Mouse (Mus musculus): ENCODE results near the gene Hexim1.
A peak's percentile ranks its signal among the peaks of the same experiment; 100 is the strongest.

Hexim1 gene

DNA sequence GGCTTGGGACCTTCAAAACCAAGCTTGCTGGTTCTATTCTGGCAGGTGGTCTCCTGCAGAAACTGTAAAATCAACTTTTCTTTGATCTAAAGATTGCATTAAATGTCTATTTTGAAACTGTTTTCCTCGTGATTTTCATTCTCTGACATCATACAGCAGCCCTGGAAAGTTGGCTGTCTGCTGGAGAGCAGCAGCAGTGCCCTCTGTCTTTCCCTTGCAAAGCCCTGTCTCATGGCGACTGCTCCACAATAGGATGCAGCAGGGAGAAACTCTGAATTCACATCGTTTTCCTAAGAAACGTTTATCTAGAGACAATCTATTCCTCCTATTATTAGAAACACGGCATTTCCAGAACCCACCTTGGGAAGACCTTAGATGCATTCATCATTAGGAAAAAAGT is 3.6 kb downstream of the Hexim1 start:
- no peak for DNase-seq

DNA sequence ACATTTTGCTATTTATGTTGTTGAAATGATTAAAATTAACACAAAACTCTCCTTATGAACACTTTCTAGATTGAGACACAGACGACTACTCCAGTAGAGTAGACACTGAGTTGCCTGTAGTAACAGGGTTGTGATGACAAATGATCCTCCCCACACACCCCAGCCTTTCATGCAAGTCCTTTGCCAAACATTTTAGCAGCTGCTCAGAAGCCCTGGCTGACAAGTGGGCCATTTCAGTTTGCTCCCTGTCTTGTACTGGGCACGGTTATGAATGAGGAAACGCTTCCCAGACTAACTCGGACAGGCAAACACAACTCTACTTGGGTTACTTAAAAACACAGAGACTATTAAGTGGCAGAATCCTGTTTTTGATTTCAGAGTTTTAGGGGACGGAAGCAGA is 4.3 kb downstream of the Hexim1 start:
- DNase-seq, result no peak

DNA sequence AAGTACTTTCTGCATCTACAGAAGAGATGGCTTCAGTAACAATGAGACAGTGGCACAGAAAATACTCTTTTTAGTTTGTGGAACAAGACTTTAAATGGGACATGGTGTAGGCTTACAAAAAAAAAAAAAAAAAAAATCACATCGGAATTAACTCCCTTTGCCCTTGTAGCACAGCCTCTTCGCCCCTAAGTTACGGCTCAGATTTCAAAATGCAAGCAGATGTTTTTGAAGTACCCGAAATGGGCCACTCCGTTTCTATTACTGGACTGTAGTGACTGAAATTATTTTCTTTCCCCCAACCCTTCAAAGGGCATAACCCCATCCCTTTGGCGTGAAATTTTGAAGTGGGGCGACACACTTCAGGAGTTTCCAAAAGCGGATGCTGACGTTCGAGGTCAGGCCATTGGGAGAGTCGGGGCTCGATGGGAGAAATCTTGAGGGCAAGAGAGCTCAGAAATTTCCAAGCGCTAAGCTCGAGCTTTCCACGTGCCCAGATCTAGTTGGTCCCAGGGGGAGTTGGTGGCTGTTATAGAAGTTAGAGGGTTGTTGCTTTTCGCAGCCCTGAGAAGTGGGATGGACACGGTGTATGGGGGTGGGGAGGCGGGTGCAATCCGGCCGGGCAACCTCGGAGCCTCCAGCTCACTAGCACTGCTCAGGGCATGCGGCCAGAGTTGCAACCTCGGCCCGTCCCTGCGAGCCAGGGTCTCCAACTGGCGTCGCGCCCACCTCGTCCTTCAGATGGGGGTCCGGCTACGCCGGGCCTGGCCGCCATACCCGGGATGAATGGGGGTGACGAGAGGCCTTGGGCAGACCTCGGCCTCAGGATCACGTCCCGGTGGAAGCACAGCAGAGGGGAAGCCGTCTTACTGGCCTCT is 15.9 kb downstream of the Hexim1 start, which contains the start of gene Hexim2:
Gene Hexim2, plus strand, starts transcription at position 729 of the 875 bp plus-strand sequence.
- peak; percentile 53 to 67 for DNase-seq

DNA sequence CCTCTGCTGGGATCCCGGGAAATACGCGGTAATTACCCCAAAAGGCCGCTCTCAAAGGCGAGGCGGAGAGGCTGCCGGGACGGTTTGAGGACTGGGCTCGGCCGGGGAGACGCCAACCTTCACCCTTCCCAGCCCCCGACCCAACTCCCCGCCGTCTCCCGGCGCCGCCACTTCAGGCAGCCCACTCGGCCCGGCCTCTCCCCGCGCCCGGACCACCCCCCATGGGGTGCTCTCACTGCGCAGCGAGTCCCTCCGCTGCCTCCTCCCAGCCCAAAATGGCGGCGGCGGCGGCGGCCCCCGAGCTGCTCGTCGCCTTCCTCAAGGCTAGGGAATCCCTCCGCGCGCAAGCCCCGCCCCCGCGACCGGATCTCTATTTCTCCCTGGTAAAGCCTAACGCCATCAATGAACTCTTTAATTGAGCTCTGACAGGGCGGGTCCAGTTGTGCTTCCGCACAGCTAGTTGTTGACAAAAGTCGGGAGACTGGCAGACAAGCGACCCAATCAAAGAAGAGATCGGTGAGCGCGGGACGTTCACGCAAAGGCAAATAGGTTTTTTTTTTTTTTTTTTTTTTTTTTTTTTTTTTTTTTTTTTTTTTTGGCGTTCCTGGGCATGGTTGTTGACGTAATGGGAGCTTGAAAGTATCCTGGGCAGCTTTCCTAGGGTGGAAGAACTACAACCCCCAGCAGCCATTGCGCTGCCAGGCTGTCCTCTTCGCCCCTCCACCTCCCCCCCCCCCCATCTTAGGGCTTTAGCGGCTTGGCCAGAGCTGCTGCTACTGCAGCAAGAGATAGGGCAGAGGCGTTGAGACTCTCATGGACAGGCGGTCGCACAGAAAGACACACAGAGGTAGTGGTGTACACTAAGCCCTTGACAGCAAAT is 16.8 kb downstream of the Hexim1 start:
- peak; percentile 100 for DNase-seq

DNA sequence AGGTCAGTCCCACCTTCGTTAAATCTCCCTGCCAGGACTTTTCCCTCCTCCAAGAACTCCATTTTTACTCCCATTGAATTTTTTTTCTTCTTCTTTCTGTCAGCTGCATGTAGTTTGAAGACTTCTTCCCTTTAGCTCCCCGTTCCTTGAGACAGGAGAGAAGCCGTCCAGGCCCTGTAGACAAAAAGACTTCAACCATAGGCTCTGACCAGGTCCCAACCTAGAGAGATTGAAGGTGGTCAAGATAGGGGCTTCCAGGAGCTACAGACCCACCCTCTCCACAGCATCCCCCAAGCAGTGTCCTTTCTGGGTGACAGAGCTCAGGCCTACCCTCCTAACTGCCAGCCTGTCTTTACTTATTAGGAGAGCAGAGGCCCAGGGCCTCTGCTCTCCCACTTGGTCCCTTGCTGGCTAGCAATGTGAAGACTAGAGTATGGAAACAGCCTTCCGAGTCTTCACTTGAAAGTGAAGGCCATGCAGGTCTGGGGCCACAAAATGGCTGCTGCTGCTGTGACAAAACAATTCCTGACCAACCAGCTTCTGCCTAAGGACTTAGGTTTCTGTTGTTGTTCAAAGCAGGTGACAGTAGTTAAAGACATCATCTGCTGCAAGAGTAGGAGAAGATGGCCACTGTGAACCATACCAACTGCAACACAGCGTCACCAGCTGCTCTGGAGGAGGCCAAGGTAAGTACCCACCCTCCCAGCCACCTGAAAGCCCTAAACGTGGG is 17.6 kb downstream of the Hexim1 start:
- DNase-seq, result no peak

DNA sequence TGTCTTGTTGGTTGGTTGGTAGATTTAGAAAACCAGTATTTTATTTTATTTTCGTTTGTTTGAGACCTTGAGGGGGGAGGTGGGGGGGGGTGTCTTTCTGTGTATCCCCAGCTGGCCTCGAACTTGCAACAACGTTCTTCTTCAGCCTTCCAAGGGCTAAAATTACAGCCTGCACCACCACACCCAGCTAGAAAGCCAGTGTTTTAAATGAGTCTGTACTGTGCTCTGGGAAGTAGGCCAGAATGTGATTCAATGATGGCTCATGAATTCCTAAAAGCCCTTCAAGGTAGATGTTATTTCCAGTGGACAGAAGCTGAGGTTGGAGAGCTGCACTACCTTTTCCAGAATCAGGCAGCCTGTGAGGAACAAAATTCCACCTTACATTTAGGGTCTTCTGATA is 18.2 kb downstream of the Hexim1 start:
- DNase-seq, result no peak

DNA sequence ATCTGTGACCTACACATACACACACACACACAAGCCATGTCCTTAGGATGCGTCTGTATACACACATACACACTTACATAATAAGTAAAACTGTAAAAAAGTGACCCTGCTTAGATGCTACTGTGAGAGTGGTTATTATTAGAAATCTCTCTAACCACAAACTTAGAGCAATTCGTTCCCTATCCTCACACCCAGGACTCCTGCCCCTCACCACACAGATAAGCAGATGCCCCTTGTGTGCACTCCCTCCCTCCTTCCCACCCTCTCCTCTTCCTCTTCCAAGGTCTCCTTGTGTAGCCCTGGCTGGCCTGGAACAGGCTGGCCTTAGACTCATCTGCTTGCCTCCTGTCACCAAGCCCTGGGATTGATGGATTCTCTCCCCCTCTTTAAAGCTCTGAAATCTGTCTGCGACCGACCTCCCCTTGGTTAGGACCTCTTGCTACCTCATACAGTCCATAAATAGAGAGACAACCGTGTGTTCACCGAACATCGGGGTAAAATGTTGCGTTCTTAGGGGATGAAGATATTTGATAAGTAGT is 20.1 kb downstream of the Hexim1 start:
- DNase-seq, result no peak

DNA sequence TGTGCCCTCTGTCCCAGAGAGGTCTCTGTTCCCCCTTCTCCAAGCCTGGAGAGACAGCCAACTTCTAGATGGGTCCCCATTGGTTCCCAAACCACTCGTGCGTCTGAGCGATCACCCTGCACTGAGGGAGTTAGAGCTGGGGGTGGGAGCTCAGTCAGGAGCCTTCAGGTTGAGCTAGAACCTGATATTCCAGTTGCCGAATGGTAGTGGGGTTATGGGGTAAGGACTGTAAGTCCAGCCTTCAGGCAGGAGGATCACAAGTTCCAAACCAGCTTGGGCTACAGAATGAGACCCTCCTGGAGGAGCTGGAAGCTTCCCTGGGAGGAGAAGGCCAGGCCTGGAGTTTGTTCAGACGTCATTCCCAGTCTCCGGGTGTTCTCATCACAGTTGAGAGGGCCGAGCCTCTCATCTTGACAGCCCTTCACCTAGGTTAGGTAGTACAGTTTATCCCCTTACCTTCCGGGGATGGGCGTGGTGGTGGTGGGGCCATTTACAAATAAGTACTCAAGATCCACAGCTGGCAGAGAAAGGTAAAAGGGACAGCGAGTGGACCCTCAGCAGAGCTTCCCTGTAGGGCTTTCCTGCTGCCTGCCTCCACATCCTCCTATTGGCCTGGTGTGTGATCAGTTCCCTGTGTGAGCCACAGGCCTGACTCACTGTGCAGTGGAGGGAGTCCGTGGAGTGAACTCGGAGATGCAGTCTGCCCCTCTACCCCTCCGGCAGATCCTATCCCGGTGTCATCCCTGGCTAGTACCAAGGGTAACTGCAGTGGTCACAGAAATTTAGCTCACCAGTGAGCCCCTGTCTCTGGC is 24.1 kb downstream of the Hexim1 start:
- no peak for DNase-seq

DNA sequence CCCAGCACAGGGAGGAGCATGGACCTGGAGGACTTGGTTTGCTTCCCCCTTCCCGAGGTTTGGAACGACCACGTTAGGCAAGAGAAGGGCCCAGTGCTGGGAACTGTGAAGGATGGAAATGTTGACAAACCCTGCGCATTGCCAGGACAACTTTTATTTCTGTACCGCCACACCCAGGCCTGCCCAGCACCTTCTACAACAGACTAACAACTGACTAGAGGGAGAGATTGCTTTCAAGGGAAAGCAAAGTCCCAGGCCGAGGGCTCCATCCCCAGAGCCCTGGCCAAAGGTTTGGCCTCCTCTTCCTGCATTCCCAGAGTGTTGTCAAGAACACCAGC is 24.7 kb downstream of the Hexim1 start:
- no peak for DNase-seq

DNA sequence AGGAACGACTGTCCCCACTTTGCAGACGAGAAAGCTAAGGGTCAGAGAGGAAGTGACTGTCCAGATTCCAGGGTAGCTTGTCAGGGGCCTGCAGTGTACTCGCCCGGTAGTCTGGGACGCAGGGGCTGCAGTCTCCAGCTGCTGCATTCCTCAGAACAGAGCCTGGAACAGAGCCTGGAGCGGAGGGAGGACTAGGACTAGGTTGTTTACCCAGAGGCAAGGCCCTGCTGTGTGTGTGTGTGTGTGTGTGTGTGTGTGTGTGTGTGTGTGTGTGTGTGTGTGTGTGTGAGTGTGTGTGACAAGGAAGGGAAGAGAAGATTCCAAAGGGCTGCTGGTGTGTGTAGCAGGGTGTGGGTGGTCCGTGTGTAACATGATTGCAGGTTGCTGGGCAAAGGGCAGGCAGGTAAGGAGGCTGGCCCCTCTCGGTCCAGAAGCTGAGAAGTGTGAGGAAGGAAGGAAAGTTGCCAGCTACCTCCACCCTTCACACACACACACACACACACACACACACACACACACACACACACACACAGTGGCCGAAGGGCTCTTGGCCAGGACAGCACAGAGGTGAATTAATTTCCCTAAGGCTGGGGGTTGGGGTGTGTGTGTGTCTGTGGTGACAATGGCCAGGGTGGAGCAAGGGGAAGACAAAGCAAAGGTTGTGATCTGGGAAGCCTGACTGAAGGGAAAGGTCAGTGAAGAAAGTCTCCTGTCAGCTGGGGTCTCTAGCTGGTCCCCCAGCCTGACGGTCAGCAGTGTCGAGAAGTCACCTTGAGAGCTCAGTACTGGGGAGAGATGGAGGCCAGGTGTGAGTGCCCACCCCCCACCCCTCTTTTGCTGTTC is 25.3 kb downstream of the Hexim1 start:
- peak; percentile 66 to 68 for DNase-seq

DNA sequence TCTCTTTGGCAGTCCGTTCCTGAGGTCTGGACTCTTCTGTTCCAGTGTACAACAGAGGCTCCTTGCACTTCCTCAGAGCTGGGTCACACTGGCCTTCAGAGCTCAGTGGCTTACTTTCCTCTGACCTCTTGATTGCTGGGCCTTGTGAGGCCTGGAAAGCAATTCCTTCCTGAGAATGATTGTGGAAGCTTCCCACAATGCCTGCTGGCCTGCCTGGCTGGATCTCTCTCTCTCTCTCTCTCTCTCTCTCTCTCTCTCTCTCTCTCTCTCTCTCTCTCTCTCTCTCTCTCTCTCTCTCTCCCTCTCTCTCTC is 25.9 kb downstream of the Hexim1 start:
- DNase-seq, result peak in 1 of 2 experiments; percentile 28

DNA sequence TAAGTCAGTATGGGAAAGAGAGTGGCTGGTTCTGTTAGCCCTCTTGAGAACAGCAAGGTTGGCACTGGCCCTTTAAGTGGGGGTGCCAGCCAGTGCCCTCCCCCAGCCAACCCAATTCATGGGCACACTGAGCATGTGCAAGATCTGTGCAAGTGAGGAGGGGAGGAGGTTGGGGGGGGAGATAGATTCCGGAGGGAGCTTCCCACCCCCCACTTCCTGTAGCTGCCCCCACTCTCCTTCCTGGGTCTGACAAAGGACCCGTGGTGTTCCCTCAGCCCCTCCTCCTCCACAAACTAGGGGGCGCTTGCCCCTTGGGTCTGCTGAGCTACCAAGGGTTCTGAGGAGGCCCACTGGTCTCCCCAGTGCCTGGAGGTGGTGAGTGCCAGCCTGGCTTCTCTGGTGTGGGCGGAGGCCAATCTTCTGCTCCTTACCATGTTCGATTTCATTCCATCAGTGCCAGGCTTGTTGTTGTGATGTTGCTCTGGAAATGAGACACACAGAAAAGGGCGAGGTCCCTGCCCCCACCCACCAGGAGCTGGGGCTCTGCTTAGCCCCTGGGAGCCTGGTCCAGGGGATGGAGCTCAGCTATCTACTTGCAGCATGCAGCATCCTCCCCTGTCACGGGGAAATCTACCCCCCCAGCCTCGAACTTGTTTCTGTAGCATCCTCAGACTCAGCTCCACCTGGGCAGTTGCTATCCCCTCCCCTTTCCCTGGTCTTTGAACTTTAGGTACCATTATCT is 26.6 kb downstream of the Hexim1 start:
- peak; percentile 70 to 77 for DNase-seq

DNA sequence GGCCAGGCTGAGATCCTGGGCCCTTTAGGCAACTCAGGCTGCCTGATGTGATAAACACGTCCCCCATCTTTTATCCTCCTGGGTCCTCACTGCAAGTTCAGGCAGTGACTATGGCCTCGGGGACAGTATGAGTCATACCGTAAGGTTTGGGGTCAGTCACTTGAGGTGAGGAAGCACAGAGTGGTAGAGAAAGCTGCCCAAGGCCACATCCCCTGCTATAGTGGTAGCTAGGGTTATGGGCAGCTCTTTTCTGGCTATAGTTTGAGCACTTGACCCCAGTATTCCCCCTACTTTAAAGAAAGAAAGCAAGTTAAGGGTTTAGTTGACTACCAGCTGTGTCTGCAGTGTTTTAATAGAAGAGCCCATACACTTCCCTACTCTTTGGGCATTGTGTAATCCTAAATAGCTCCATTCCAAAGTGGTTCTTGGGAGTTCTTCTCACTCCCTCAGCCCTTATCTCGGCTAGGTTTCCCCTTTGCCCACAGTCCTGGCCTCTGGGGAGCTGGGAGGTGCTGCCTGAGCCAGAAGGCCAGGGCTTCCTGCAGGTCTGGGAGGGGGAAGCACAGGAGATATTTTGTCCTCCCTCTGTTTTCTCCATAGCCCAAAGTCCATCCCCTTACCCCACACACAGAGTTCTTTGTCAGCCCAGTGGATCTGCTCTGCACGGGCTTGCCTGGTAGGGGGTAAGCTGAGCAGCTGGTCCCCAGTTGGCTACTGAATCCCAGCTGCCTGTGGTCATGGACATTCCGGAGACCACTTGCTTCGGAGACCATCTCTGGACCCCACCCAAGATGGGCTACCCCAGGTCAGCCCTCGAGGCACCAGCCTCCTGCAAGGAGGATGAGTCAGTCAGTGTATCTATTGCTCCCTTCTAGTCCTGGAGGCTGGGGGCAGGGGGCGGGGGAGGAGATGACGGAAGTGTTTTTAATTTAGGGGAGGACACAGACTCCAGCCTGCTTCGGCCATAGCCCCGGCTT is 28.6 kb downstream of the Hexim1 start:
- no peak for DNase-seq

DNA sequence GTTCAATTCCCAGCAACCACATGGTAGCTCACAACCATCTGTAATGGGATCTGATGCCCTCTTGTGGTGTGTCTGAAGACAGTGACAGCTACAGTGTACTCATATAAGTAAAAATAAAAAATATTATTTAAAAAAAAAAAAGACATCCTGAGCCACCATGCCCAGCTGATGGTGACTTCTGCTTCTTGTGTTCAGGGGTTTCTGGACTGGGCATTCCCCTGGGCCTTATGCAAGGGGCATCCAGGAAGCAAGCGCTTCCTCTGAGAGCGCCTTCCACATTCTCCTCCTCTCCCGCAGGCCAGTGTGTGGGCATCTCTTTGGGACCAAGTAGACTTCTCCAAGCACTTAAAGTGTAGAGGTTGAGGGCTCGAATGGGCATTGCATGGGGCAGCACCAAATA is 30.4 kb downstream of the Hexim1 start:
- no peak for DNase-seq

DNA sequence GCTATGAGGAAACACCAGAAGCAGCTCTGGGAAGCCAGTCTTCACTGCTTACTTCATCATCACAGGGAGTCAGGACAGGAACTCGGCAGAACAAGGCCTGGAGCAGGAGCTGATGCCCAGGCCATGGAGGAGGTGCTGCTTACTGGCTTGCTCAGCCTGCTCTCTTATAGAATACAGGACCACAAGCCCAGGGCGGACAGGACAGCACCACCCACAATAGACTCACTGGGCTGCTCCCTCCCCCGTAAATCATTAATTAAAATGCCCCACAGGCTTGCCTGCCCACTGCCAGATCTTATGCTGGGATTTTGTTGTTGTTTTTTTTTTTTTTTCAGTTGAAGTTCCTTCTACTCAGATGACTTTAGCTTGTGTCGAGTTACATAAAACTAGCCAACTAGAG is 31.7 kb downstream of the Hexim1 start:
- peak; percentile 71 to 87 for DNase-seq

DNA sequence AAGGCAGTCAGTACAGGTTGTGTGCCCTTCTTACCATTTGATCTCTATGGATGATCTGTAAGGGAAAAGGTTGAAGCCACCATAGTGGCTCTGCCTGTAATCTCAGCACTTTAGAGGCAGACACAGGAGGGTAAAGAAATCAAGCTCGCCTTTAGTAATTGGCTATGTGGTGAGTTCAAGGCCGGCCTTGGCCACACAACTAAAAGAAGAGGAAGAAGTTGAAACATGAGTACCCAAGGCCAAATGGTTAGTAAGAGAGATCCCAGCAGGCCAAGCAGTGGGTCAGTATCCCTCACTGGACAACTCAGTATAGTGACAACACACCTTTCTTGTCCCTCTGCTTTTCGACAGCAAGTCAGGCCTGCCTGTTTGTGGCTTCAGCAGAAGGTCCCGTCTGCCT is 33.7 kb downstream of the Hexim1 start:
- no peak for DNase-seq

DNA sequence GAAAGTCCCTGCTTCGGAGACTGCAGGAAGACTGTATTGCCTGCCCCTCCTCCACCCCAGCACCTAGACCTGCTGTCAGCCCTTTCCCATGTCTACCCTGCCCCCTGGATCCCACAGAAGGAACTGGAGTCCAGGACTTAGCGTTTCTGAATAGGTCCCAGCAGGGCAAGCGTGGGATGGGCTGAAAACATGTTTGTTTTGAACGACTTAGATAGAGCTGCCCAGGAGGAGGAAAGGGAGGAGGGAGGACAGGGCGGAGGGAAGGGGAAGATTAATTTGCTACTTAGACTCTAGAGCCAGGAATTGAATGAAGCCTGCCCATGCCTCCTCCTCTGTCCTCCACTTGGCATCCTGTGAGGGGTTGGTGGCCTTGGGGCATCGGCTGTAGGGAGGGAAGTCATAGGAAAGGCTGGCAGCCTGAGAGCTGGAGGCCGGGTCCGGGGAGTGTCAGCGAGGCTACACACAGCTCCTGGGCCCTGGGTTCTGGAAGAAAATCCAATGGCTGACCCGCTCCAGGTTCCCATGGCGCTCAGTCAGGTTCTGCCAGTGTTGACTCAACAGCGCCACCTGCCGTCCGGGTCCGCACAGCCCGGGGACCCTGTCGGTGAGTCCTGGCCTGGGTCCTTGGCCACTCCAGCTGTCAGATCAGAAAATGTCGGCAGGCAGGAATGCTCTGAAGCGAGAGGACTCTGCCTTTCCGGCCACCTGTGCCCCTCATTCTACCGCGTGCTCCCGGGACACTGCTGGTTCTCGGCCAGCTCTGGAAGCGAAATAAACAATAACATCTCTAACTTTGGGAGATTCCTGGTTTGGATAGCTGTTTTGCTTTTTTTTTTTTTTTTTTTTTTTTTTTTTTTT is 42.8 kb downstream of the Hexim1 start:
- peak; percentile 94 to 97 for DNase-seq

DNA sequence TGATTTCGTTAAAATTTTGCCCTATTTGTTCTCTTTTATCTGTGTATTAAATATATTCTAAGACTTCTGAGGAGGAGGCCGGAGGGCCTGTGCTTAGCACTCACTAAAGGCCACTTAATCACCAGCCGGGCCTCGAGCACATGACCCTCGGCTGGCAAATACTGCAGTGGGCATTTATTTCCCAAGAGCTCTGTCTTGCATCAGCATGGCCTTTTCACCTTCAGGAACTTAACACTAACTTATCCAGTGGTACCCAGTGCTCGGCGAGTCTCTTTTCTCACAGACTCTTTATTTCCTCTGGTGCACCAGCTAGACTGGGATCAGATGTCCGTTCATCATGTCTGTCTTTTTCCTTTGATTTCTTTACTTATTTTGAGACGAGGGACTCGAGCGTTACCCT is 44.7 kb downstream of the Hexim1 start:
- no peak for DNase-seq
